Mouse (Mus musculus) gastrocnemius, postnatal 10 days (tissue): ENCODE data around the gene Endog. TPM values are rescaled to one million over a fixed set of nuclear protein-coding genes. Genes with fewer than 3 reads are reported as not detected.
"Not testable (repeated sequence)": the region's sequence is repeated elsewhere in the genome, so short reads cannot be mapped to it uniquely, and the experiment has no call there.

Experiments
- DNase-seq: peaks from one replicate; pipeline ENCODE4 v3.0.0; 2021; ENCODE audit warnings: mixed read lengths
- total RNA-seq, 2 experiments: library from RNA; stranded (reverse); gene quantifications; 2 replicates each; pipeline ENCODE4 v1.2.3; 2021

Endog gene
- total RNA-seq, 2 experiments from 2014 or later: 31.1 to 36.6 TPM

GRCm38 (mm10) chr2:30166677-30167076 is 4.6 kb upstream of the Endog start:
- DNase-seq: no peak

GRCm38 (mm10) chr2:30171997-30172382 is 697 bp downstream of the Endog start:
- no peak for DNase-seq

GRCm38 (mm10) chr2:30173541-30174240 is 2.4 kb downstream of the Endog start:
- no peak for DNase-seq

- DNase-seq: no peak
These were observed 4.6 kb downstream of the Endog start for GRCm38 (mm10) chr2:30175897-30176296.

GRCm38 (mm10) chr2:30176561-30176960 is 5.3 kb downstream of the Endog start:
- DNase-seq: no peak

GRCm38 (mm10) chr2:30177700-30178675 is 6.7 kb downstream of the Endog start, which contains the start of gene Spout1:
Gene Spout1 (minus strand): TSS chr2:30178459.
- DNase-seq: peak; percentile 97

GRCm38 (mm10) chr2:30178711-30179110 is 7.4 kb downstream of the Endog start:
- not testable (repeated sequence) for DNase-seq

- no peak for DNase-seq
These were observed 11.1 kb downstream of the Endog start for GRCm38 (mm10) chr2:30182424-30182823.

- DNase-seq: no peak
These were observed 12.4 kb downstream of the Endog start for GRCm38 (mm10) chr2:30183721-30184120.

GRCm38 (mm10) chr2:30185276-30185675 is 14.0 kb downstream of the Endog start:
- no peak for DNase-seq

GRCm38 (mm10) chr2:30185681-30186080 is 14.4 kb downstream of the Endog start:
- DNase-seq: no peak

GRCm38 (mm10) chr2:30191790-30192580 is 20.7 kb downstream of the Endog start:
- no peak for DNase-seq

GRCm38 (mm10) chr2:30194656-30195055 is 23.4 kb downstream of the Endog start:
- DNase-seq: no peak

GRCm38 (mm10) chr2:30198021-30198420 is 26.7 kb downstream of the Endog start:
- no peak for DNase-seq

- DNase-seq: no peak
These were observed 28.7 kb downstream of the Endog start for GRCm38 (mm10) chr2:30199984-30200383.

- DNase-seq: no peak
These were observed 29.2 kb downstream of the Endog start for GRCm38 (mm10) chr2:30200388-30200925.

- no peak for DNase-seq
These were observed 32.1 kb downstream of the Endog start for GRCm38 (mm10) chr2:30203439-30203838.

- DNase-seq: no peak
These were observed 33.9 kb downstream of the Endog start for GRCm38 (mm10) chr2:30205255-30205628.

- DNase-seq: peak; percentile 93
These were observed 34.5 kb downstream of the Endog start, which contains the start of gene Kyat1 for GRCm38 (mm10) chr2:30205629-30206357. Gene Kyat1 (minus strand): TSS chr2:30205847.

GRCm38 (mm10) chr2:30207401-30207800 is 36.1 kb downstream of the Endog start:
- DNase-seq: no peak

- DNase-seq: no peak
These were observed 36.6 kb downstream of the Endog start for GRCm38 (mm10) chr2:30207886-30208285.
